Mouse (Mus musculus) retina, adult 2 months (tissue): ENCODE data around the gene Adrm1.
"Not testable (repeated sequence)": the region's sequence is repeated elsewhere in the genome, so short reads cannot be mapped to it uniquely, and the experiment has no call there.

Source experiments
- DNase-seq: peaks from one replicate; pipeline ENCODE4 v3.0.0-alpha.2; 2012; ENCODE audit warnings: low read depth, low spot score

Gene Adrm1

GRCm38 (mm10) chr2:180170806-180171521 is at the start of gene Adrm1:
Adrm1 (plus strand) TSS chr2:180171485.
- DNase-seq = peak; percentile 91

GRCm38 (mm10) chr2:180124192-180124591 is 47.1 kb upstream of the Adrm1 start:
- no peak for DNase-seq

- DNase-seq = no peak
Observed at GRCm38 (mm10) chr2:180126195-180126594, 45.1 kb upstream of the Adrm1 start.

- no peak for DNase-seq
Observed at GRCm38 (mm10) chr2:180127675-180128074, 43.6 kb upstream of the Adrm1 start.

GRCm38 (mm10) chr2:180133231-180133630 is 38.1 kb upstream of the Adrm1 start:
- no peak for DNase-seq

GRCm38 (mm10) chr2:180133911-180134310 is 37.4 kb upstream of the Adrm1 start:
- DNase-seq = no peak

GRCm38 (mm10) chr2:180135414-180135813 is 35.9 kb upstream of the Adrm1 start:
- DNase-seq = no peak

GRCm38 (mm10) chr2:180146091-180146490 is 25.2 kb upstream of the Adrm1 start:
- no peak for DNase-seq

GRCm38 (mm10) chr2:180147379-180147778 is 23.9 kb upstream of the Adrm1 start:
- no peak for DNase-seq

- no peak for DNase-seq
Observed at GRCm38 (mm10) chr2:180148551-180148950, 22.7 kb upstream of the Adrm1 start.

GRCm38 (mm10) chr2:180154796-180155195 is 16.5 kb upstream of the Adrm1 start:
- DNase-seq = peak; percentile 29

- no peak for DNase-seq
Observed at GRCm38 (mm10) chr2:180158627-180159026, 12.7 kb upstream of the Adrm1 start.

- DNase-seq = no peak
Observed at GRCm38 (mm10) chr2:180165855-180166254, 5.4 kb upstream of the Adrm1 start.

- no peak for DNase-seq
Observed at GRCm38 (mm10) chr2:180166869-180167268, 4.4 kb upstream of the Adrm1 start.

- DNase-seq = no peak
Observed at GRCm38 (mm10) chr2:180170151-180170805, 1.0 kb upstream of the Adrm1 start.

- DNase-seq = no peak
Observed at GRCm38 (mm10) chr2:180171522-180172070, 311 bp downstream of the Adrm1 start.

GRCm38 (mm10) chr2:180172152-180172551 is 867 bp downstream of the Adrm1 start:
- DNase-seq = no peak

- no peak for DNase-seq
Observed at GRCm38 (mm10) chr2:180173163-180173562, 1.9 kb downstream of the Adrm1 start.

GRCm38 (mm10) chr2:180173711-180174110 is 2.4 kb downstream of the Adrm1 start:
- DNase-seq = not testable (repeated sequence)

GRCm38 (mm10) chr2:180174121-180174520 is 2.8 kb downstream of the Adrm1 start:
- no peak for DNase-seq

GRCm38 (mm10) chr2:180175725-180176124 is 4.4 kb downstream of the Adrm1 start:
- no peak for DNase-seq

GRCm38 (mm10) chr2:180181542-180181941 is 10.3 kb downstream of the Adrm1 start:
- DNase-seq = no peak
